Mouse (Mus musculus): ENCODE data around the gene Apmap. TPM values are rescaled to one million over a fixed set of nuclear protein-coding genes. Genes with fewer than 3 reads are reported as not detected.
"Not testable (repeated sequence)": the region's sequence is repeated elsewhere in the genome, so short reads cannot be mapped to it uniquely, and the experiment has no call there.

Gene Apmap
- total RNA-seq, 2 experiments from 2014 or later = 27.2 to 79.5 TPM

DNA sequence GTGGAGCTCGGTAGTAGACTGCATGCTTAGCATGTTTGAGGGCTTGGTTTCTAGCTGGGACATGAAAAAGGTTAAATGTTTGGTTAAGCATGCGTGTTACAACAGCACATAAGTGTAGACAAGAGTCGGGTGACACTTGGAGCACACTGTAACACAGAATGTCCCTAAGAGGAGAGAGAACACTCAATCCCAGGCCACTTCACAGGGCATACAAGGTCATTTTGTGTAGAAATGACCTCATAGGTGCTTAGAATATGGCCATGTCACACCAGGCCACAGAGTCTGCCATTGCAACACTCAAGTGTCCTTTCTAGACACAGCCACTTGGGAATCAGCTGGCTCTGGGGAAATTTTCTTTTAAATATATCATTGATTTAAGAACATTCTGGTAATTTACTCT is 15.6 kb upstream of the Apmap start:
- no peak for ATAC-seq (replicated peaks; ENCODE audit: poor library complexity, severe bottlenecking)

DNA sequence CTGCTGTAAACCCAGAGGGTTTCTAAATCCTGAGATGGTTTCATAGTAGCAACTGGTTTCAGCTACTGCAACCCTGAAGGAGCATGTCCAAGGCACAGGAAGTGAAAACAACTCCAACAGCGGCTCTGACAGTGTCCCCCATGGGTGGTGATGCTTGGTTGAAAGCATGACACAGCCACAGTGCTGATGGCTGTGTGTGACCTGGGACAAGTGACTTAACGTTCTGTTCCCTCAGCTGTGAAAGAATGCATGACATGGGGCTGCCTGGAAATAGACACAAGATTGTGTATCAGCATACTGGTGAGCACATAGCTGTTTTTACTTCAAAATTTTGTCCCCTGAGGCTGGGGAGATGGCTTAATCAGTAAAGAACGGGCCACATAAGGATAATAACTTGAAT is 13.3 kb upstream of the Apmap start:
- peak; percentile 36 for ATAC-seq (replicated peaks; ENCODE audit: poor library complexity, severe bottlenecking)

DNA sequence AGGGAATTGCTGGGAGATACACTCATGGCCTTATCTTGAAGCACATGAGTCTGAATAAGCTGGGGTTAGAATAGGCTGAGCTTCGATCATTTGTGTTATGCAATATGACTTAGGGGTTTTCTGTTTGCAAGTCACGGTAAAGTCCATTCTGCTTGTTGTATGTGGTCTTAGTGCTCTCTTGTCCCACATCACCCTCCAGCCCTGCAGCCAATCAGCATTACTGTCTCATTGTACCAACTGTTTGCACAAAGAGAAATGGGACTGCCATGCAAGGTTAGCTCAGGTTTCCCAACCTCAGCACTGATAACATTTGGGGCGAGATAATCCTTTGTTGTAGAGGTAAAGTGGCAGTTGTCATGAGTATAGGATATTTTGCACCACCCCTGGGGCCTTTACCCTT is 1.7 kb upstream of the Apmap start:
- peak; percentile 26 for ATAC-seq (replicated peaks; ENCODE audit: poor library complexity, severe bottlenecking)

DNA sequence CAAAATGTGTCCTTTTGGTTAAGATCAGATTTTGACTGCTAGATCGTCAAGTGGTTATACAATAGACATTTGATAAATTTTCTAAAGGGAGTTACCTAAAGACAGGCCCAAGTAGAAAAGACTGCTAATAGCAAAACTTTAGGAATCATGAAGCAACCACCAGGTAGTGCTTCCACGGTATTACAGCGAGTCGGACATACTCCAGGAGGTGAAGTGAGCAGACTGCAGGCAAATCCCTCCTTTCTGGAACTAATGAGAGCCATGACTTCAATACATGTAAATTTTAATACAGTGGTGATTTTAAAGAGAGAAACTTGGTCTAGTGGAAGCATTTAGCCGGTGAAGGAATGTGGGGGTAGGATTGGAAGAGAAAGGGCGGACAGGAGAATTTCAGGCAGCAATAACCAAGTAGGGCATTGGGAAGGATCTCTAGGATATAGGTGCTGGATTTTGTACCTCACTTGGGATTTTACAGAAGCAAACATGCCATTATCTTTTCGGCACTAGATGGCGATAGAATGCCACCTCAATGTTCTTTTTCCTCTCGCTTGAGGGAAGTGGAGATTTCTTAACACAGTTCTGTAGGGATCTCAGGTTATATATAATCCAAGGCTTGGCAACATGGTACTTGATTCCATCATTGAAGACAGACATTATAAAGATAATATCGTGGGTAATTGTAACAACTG is 649 bp upstream of the Apmap start:
- peak; percentile 63 for ATAC-seq (replicated peaks; ENCODE audit: poor library complexity, severe bottlenecking)

DNA sequence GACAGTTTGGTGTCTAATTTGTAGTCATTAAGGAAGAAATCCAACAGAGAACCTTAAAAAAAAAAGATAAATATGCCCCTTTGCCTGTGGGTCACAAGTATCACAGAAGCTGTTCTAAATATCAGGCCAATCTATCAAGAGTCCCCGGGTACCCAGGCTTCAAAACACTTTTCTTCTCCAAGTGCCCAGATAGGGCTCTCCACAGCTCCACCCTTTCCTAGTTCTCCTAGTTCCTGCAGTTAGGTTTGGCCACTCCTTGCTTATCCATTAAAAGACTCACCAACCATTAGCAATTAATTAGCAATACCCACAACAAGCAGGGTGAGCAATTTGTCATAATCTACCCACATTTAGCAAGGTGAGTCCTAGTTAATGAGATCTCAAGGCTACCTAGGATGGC is 1.3 kb downstream of the Apmap start:
- no peak for ATAC-seq (replicated peaks; ENCODE audit: poor library complexity, severe bottlenecking)

DNA sequence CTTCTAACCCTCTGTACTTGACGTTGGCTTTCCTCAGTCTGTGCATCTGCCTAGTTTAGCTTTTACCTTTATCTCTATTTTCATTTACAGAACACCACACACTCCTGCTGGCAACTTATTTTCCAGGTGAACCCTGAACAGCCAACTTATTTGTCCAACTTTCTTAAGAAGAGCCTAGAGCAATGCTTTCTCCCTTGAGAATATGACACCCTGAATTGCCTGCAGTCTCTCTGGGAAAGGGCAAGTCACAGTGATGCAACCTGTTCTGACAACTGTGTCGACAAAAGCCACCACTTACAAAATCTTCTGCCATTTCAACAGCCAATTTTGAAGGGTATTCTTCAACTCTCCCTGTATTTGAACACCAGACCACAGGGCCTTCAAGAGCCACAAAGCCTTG is 3.6 kb downstream of the Apmap start:
- 0 out of 2 replicates have a peak, but pooled peaks have one; percentile 7 for ATAC-seq (replicated peaks; ENCODE audit: poor library complexity, severe bottlenecking)

DNA sequence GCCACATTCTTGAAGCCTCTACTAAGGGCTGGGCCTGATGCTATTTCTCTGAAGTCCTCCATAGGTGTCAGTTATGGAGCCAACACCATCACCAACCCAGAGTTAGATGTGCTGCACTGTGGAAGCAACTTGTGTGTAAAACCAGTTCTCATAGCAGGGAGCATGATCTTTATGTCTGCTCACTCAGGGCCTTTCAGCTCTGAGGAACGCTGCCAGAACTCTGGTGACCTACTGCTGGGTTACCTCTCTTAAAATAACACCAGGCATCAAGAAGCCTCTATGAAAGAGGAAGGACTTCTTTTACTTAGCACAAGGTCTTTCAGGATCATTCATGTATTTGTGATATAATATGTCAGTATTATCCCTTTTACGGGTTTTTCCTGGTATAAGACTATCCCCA is 6.2 kb downstream of the Apmap start:
- ATAC-seq (replicated peaks; ENCODE audit: poor library complexity, severe bottlenecking) = no peak

DNA sequence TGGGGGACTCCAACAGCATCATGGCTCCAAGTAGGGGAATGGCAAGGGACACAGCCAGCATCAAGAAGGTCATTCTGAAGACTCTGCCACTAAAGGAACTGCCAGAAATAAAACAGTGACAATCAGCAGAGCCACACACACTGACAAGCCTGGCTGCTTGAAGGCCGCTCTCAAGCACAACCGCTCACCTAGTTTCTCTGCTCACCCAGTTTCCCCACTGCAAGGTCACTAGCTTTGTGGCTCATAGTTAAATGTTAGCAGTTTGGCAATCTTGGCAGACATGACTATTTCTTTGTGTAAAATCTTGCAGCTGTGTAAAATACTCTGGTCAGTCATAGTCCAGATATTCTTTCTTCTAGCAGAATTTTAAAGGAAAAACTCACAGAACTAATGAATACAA is 8.1 kb downstream of the Apmap start:
- ATAC-seq (replicated peaks; ENCODE audit: poor library complexity, severe bottlenecking) = no peak

DNA sequence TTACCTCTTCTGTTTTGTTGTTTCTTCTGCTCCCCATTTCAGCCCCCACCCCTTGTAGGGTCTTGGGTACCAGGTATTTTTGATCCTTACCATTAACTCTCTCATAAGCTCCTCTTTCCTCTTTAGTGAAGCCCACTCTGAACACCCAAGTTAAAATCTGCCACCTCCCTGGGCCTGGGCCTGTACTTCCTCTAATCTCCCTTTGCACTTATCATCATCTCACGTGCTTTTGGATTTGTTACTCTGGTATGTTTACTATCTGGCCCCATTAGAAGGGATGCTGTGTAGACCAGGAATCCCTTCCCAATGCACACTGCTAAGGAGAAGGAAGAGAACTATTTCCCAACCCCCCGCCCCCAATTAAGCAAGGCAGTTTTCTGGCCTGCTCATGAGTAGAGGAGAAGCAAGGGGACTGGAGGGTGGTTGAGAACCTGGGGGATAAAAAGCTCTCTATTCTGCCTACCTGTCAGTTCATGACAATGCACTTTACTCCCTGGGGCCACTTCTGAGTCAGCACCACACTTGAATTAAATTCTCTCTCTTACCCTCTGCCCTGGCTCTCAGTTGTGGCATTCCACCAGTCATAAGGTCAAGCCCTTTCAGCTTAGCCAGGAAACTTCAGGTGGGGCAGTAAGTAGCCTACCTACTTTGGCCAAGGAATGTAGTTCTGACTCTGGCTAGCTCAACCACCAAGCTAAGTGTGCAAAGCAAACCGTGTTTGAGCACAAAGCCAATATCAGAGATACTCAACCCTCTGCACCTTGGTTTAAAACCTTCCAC is 12.8 kb downstream of the Apmap start:
- no peak for ATAC-seq (replicated peaks; ENCODE audit: poor library complexity, severe bottlenecking)

DNA sequence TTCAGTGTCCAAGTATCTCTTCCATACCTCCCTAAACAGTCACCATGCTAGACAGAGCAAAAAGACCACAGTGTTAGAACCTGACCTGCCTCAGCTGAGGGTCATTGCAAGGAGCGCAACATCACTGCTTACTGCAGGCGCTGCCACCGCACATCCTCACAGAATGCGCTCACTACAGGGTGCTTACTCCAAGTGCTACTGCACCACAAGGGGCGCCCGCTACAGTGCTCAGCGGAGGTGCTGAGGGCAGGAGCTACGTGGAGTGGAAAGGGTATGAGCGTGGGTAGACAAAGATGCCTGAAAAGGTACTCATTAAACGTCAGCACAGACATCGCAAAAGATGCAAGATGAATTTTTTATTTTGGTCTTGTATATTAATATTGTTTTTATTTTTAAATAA is 19.3 kb downstream of the Apmap start:
- no peak for ATAC-seq (replicated peaks; ENCODE audit: poor library complexity, severe bottlenecking)

DNA sequence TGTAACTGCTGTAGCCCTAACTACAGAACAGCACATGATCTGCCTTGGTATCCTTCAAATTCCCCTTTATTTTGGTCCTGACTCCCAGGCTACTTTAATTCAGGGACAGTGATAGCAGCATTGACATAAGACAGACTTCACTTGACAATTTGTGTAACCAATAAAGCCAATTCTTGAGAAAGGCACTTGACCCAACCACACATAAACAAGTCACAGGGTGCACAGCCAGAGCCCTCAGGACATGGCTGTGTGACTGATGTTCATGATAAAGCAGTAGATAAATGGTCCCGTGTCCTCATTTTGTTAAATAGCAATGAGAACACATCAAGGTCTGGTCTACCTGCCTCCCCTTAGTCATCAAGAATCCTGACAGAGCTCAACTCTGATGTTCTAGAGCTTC is 28.7 kb downstream of the Apmap start:
- ATAC-seq (replicated peaks; ENCODE audit: poor library complexity, severe bottlenecking) = no peak

DNA sequence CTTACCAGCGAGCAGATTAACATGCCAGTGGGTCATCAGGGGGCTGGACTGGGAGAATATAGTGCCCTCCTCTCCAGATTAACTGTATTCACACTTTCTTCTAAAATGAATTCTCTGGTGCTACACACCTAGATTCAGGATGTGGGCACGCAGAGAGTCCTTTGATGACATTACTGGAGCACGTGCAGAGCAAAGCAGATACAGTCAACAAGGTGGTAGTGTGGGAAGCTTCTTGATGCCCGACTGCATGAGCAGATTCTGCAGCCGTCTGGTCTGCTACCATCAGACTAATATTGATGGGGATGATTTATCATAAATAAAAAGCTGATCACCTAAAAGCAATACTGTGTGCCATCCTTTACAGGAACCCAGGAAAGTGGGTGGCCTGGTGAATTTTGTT is 29.8 kb downstream of the Apmap start:
- no peak for ATAC-seq (replicated peaks; ENCODE audit: poor library complexity, severe bottlenecking)

DNA sequence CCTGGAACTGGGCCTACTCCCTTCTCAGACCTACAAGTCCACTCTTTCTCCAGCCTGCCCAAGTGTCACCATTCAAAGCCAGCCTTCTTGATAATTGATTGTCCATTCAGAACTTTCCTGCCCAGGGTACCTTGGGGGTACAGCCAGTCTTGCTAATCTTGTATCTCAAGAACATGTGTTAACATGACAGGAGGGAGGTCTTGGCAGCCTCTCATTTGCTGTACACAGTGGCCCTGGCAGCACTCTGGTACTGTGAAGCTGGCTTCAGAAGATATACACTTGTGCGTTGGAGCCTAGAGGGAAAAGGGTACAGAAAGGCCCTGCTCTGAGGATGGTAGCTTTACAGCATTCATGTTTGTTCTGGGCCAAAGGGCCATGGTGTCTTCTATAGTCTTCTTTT is 32.1 kb downstream of the Apmap start:
- no peak for ATAC-seq (replicated peaks; ENCODE audit: poor library complexity, severe bottlenecking)

DNA sequence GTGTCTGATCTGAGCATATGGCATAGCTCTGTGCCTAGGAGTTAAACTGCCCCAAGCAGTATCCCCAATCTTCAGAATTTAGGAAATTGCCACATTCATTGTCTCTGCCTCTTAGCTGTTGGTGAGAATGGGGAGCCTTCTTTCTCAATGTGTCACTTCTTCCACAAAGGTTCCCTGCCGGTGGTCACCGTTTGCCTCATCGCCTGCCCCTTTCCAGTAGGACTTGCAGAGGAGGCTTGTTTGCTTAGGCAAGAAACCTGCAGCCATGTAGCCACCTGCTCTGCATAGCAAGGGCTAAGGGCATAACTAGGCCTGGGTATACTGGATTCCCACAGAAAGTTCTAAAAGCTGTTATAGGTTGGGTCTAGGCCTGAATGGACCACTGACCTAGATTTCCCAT is 35.9 kb downstream of the Apmap start:
- peak; percentile 50 for ATAC-seq (replicated peaks; ENCODE audit: poor library complexity, severe bottlenecking)

DNA sequence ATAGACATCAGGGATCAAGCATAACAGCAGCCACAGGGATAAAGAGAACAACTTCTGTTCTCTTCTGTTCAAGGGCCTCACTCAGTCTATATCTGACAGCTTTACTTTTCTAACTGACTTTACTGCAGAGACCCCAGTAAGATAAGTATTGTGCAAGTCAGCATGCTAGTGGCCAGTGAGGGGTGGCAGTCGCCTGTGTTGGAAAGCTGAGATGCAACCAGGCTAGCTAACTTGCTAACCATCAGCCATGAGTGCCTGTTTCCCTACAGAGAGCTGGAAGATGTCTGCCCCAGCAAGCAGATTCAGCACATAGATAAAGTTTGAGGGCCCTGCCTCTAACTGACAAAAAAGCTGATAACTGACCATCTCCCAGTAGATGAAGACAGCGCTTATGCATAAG is 37.6 kb downstream of the Apmap start:
- no peak for ATAC-seq (replicated peaks; ENCODE audit: poor library complexity, severe bottlenecking)

DNA sequence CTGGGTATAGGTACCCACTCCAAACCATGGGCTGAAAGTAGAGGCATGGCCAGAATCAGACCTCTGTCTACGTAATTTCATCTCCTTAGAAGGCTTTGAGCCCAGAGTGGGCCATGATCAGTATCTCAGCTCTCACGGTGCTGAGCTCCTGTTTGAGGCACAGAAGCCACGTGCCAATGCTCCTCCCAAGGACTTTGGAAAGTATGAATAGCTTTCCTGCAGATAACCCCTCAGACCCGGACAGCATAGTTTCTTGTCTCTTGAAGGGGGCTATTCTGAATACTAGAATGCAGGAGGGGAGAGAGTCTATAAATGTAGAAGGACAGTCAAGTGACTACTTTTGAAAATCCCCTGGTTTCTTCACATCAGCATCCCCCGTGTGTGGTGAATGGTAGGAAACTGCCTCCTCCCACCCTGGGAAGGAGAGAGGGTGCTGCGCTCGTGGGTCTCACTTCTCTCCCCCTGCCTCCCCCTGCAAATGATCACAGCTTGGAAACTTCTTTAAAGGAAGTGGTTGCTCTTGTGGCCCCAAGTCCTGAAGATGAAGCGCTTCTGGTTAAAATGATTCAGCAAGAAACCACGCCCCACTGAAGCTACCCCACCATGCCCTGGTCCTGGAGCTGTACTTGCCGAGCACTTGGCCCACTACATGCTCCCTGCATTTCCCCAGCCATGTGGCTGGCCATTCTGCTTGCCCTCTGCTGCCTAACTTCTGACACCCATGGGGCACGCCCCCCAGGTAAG is 38.3 kb downstream of the Apmap start, which contains the start of gene Cst7:
Cst7 (plus strand) TSS at position 569 of the 744 bp plus-strand sequence.
- ATAC-seq (replicated peaks; ENCODE audit: poor library complexity, severe bottlenecking) = peak; percentile 69

DNA sequence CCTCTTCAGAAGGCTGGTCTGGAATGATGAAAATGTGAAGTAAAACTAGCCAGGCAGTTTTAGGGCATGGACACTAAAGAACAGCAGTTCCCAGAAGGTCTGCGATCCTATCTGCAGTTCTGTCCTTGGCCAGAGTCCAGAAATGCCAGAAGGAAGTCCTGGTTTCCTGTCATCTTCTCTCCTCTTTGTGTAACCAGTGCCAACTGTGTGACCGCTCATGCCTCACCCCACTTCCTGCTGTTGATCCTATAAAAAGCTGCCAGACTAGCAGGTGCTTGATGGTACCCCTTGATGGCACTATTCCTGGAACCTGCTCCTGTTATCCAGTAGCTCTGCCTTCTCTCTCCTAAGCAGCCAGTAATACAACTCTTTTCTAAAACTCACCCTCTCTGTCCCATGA is 41.3 kb downstream of the Apmap start:
- peak; percentile 57 for ATAC-seq (replicated peaks; ENCODE audit: poor library complexity, severe bottlenecking)

DNA sequence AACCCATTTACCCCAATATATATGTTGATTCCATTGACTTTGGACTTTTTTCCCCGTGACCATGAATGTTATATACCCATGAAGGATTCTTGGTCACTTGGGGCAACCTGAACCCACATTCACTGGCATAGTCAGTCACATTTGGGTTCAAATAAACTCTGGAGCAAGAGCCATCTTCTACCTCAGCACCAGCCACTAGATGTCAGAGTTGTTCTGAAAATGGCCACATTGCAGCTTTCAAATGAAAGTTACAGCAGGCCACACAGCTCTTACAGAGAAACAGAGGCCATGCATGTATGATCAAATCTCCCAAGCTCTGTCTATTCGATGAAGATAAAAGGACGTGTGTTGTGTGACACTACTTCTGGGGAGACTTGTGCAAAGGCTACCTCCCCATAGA is 49.8 kb downstream of the Apmap start:
- peak; percentile 98 for ATAC-seq (replicated peaks; ENCODE audit: poor library complexity, severe bottlenecking)

DNA sequence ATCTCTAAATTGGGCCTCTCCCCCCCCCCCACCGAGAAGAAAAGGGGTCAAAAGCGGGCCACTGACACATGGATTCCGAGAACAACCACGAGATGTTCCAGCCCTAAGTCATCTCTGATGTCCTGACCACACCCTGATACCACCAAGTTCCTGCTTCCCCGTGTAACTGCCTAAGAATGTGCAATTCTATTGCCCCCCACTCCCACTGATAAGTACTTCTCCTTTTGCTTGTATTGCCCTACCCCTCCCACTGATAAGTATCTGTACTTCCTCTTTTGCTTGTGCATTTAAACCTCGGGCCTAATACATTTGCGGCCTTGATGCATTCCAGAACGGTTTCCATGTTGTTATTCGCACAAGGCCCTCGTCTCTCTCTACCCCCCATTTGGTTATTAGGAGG is 58.8 kb downstream of the Apmap start:
- ATAC-seq (replicated peaks; ENCODE audit: poor library complexity, severe bottlenecking) = not testable (repeated sequence)

All from granulocyte monocyte progenitor cell, adult 5-6 weeks (primary cell).